Mouse (Mus musculus): ENCODE measurements around the gene Frmd5. TPM values are rescaled to one million over a fixed set of nuclear protein-coding genes. Genes with fewer than 3 reads are reported as not detected.
"Not testable (repeated sequence)": the region's sequence is repeated elsewhere in the genome, so short reads cannot be mapped to it uniquely, and the experiment has no call there.

Frmd5 gene
- total RNA-seq, 2 experiments from 2014 or later: 0.78 to 0.95 TPM

GRCm38 (mm10) chr2:121571780-121572179 is 235.1 kb downstream of the Frmd5 start:
- peak; percentile 80 for DNase-seq

DNA sequence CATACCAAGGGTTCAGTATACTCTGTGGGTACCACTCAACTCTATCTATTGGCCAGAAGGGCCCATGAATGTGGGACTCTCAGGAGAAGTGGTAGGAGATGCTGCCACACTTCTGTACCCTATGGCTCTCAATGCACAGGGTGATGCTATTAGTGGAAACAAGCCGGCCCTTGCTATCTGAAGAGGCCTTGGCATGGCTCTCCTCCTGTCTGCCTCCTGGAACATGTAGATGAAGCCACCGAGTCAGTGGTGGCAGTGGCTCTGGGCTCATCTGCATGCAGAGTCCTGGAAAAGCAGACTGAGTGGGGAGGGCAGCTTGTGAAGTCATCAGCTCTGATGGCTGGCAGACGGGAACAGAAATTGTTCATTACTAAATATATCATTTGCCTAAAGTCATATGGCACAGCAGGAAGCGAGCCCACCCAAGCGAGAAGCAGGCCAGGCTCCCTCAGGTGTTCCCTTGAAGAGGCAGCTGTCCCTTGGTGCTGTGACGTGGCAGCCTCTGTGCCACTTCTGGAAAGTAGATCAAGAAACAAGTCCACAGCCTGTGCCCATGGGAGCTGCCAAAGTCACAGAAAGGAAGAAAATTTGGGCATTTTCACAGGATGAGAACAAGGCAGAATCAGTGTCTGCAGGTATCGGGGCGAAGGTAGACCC is 235.8 kb downstream of the Frmd5 start:
- no peak for DNase-seq

- no peak for DNase-seq
Observed at GRCm38 (mm10) chr2:121570049-121570448, 236.8 kb downstream of the Frmd5 start.

DNA sequence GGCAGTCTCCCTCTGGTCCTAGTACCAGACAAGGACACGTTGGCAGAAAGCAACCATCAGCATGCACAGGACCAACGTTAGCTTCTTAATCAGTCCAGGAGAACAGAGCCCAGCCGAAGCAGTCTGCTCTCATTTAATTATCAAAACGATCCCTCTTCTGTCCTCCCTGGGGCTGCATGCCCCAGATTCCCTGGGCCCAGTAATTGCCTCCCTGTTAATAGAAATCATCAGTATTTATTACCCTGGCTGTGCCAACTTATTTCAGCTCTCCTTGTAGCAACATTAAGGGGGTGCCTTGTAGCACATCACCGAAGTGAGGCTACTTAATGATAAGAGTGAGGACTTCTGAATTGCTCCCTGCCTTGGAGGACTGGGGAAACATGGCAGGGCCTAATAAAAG is 241.0 kb downstream of the Frmd5 start:
- no peak for DNase-seq

- no peak for DNase-seq
Observed at GRCm38 (mm10) chr2:121563117-121563516, 243.8 kb downstream of the Frmd5 start.

GRCm38 (mm10) chr2:121551271-121551670 is 255.6 kb downstream of the Frmd5 start:
- DNase-seq: no peak

DNA sequence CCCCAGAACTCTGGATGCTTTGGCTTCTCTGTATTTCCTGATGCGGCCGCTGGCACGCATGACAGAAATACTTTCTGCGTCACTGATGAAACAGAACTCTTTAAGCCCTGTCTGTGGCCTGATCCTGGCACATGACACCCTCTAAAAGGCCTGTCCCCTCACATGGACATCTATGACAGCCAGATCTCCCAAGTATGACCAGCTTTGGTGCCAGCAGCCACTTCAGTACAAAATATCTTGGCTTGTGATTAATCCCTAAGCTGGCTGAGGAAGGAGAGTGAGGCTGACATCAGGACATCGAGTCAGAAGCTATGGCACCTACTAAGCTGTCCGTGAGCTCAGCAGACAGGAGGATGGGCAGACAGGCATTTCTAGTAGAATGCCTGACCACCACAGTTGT is 257.3 kb downstream of the Frmd5 start:
- no peak for DNase-seq

DNA sequence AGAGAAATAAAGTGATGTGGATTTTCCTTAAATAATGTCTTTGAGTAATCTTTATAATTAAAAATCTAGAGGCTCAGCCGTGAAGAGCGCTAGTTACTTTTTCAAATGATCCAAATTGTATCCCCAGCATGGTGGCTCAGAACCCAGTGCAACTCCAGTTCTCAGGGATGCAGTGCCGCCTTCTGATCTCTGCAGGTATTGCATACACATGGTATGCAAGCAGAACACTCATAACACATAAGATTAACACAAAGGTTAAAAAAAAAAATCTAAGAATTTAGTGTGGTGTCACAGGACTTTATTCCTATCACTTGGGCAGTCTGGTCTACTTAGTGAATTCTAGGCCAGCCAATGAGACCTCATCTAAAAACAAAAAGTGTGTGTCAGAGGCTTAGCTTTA is 262.1 kb downstream of the Frmd5 start:
- DNase-seq: no peak

GRCm38 (mm10) chr2:121525056-121525455 is 281.8 kb downstream of the Frmd5 start:
- no peak for DNase-seq

GRCm38 (mm10) chr2:121522830-121523229 is 284.1 kb downstream of the Frmd5 start:
- DNase-seq: not testable (repeated sequence)

- no peak for DNase-seq
Observed at GRCm38 (mm10) chr2:121522006-121522405, 284.9 kb downstream of the Frmd5 start.

DNA sequence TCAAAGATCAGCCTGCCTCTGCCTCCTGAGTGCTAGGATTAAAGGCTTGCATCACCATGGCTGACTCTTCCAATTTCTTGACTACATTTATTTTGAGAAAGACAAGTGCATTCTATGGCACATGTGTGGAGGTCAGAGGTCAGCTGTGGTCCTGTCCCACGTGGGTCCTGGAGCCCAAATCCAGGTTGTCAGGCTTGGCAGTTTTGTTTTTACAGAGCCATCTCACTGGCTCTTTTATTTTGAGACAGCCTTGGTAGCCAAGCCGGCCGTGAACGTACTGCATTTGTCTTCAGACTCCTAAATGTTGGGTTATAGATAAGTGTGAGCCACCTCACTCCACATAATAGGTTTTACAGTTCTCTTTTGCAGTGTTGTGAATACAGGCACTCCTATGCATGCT is 288.2 kb downstream of the Frmd5 start:
- not testable (repeated sequence) for DNase-seq

GRCm38 (mm10) chr2:121518106-121518505 is 288.8 kb downstream of the Frmd5 start:
- no peak for DNase-seq

DNA sequence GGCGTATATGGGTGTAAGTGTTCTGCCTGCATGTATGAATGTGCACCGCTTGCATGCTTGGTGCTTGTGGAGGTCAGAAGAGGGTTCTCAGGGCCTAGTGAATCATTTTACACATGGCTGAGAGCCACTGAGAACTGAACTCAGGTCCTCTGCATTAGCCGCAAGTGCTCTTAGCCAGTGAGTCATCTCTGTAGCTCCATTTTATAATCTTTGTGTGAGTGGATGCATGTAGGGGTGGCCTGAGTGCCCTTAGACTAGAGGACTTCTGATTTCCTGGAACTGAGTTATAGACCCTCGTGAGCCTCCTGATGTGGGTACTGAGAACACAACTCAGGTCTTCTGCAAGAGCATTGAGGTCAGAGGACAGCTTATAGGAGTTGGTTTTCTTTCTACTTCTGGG is 292.7 kb downstream of the Frmd5 start:
- no peak for DNase-seq

- not testable (repeated sequence) for DNase-seq
Observed at GRCm38 (mm10) chr2:121512991-121513765, 293.7 kb downstream of the Frmd5 start.

GRCm38 (mm10) chr2:121511401-121511800 is 295.5 kb downstream of the Frmd5 start:
- no peak for DNase-seq

- DNase-seq: peak; percentile 69
Observed at GRCm38 (mm10) chr2:121509584-121509983, 297.3 kb downstream of the Frmd5 start.

GRCm38 (mm10) chr2:121507951-121508330 is 298.9 kb downstream of the Frmd5 start:
- DNase-seq: no peak

GRCm38 (mm10) chr2:121507173-121507950 is 299.5 kb downstream of the Frmd5 start:
- no peak for DNase-seq

- DNase-seq: peak; percentile 68
Observed at GRCm38 (mm10) chr2:121505942-121506882, 300.7 kb downstream of the Frmd5 start, which contains the start of the genes Mfap1a and Wdr76. TSS of gene Mfap1a (minus strand) at chr2:121506665. TSS of gene Wdr76 (plus strand) at chr2:121506723.

DNA sequence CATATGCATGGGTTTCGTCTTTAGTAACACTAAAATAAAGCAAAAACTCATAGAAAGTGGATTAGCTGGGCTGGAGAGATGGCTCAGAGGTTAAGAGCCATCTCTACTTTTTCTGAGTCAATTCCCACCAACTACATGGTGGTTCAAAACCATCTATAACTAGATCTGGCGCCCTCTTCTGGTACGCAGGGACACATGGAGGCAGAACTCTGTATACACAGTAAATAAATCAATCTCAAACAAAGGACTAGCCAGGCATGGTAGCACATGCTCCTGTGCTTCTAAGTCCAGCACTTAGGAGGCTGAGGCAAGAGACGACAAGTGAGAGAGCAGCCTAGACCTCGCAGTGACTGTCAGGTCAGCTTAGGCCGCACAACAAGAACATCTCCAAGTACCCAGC is 305.3 kb downstream of the Frmd5 start:
- not testable (repeated sequence) for DNase-seq

All from gastrocnemius, postnatal 10 days (tissue).